Mouse (Mus musculus) lung, embryonic 16.5 days (tissue): ENCODE results near the gene Gm45753. TPM values are rescaled to one million over a fixed set of nuclear protein-coding genes. Genes with fewer than 3 reads are reported as not detected.
A peak's percentile ranks its signal among the peaks of the same experiment; 100 is the strongest.

Experiments used
- ATAC-seq: fragments of 200-750 bp; cut with Nextera tagmentation; 2 replicates; pipeline ENCODE4 v1.8.0; 2017; ENCODE audit warnings: low read depth, mild to moderate bottlenecking, moderate library complexity
- H3K27ac ChIP-seq: fragments of 300-500 bp; sonication (generic); 2 replicates; pipeline ENCODE4 v1.5.1; 2014; ENCODE audit warnings: mild to moderate bottlenecking, control low read depth, low read length
- H3K27me3 ChIP-seq: fragments of 300-500 bp; sonication (generic); 2 replicates; pipeline ENCODE4 v1.6.1; 2014; ENCODE audit warnings: low read depth, low read length, mixed read lengths; ENCODE audit not compliant: control insufficient read depth, insufficient read depth
- H3K36me3 ChIP-seq: fragments of 300-500 bp; sonication (generic); 2 replicates; pipeline ENCODE4 v1.6.1; 2014; ENCODE audit warnings: low read length; ENCODE audit not compliant: control insufficient read depth, insufficient read depth
- H3K4me1 ChIP-seq: fragments of 300-500 bp; sonication (generic); replicated peaks from 2 replicates; pipeline ENCODE4 v1.6.1; 2014; ENCODE audit warnings: low read length, mixed read lengths; ENCODE audit not compliant: control insufficient read depth, insufficient read depth
- H3K4me2 ChIP-seq: fragments of 300-500 bp; sonication (generic); 2 replicates; pipeline ENCODE4 v1.6.1; 2014; ENCODE audit warnings: low read depth, low read length, control low read depth
- H3K4me3 ChIP-seq: fragments of 300-500 bp; sonication (generic); 2 replicates; pipeline ENCODE4 v1.5.1; 2014; ENCODE audit warnings: mild to moderate bottlenecking, low read length, control low read depth
- H3K9ac ChIP-seq: fragments of 300-500 bp; sonication (generic); 2 replicates; pipeline ENCODE4 v1.6.1; 2014; ENCODE audit warnings: low read length, control low read depth
- H3K9me3 ChIP-seq: fragments of 300-500 bp; sonication (generic); 2 replicates; pipeline ENCODE4 v1.6.1; 2016; ENCODE audit warnings: low read length; ENCODE audit not compliant: control insufficient read depth
- WGBS: fragments of 180-500 bp; shearing (Covaris S2); extraction: QIAGEN DNeasy Blood & Tissue Kit; methylation state at CpG from one replicate; pipeline ENCODE4 v1.1.7; 2014; 5-methylcytosine and 5-hydroxymethylcytosine counted together
- polyA plus RNA-seq: library from polyadenylated mRNA; unstranded; fragments of >200 nt; fragmentation: Nextera tagmentation; extraction: Ambion mirVana; gene quantifications from 2 replicates; pipeline ENCODE4 v1.2.1, GENCODE M21; 2015

Gm45753 gene
- polyA plus RNA-seq, 1 experiment from 2014 or later, result not detected

GRCm38 (mm10) chr8:45246307-45246706, 62.0 kb downstream of the Gm45753 start:
- Histone ChIP-seq H3K9me3 (no peaks in the 10 kb centered on the region), H3K27ac (no peak overlapping the region), H3K9ac (no peak overlapping the region), H3K4me3 (no peak overlapping the region), H3K27me3 (no peaks in the 10 kb centered on the region), H3K36me3 (no peaks in the 10 kb centered on the region), H3K4me1 (no peaks in the 10 kb centered on the region), H3K4me2 (no peak overlapping the region)
- 69% methylated on average over 7 of the region's 7 CpGs for WGBS
- ATAC-seq, result no peak

- H3K9me3 ChIP-seq, result no peaks in the 10 kb centered on the region
Observed at GRCm38 (mm10) chr8:45239363-45239762, 68.9 kb downstream of the Gm45753 start.

GRCm38 (mm10) chr8:45238282-45238681, 70.0 kb downstream of the Gm45753 start:
- no peak overlapping the region for H3K27ac ChIP-seq
- no peaks in the 10 kb centered on the region for H3K4me1 ChIP-seq
- H3K36me3 ChIP-seq, result no peaks in the 10 kb centered on the region
- no peak overlapping the region for H3K9ac ChIP-seq
- ATAC-seq, result 0 out of 2 replicates have a peak, but pooled peaks have one; percentile 26
- no peak overlapping the region for H3K4me2 ChIP-seq
- no peaks in the 10 kb centered on the region; the same call in 1 of the 2 replicates for H3K27me3 ChIP-seq
- no peaks in the 10 kb centered on the region for H3K9me3 ChIP-seq
- H3K4me3 ChIP-seq, result no peak overlapping the region
- WGBS, result 24% methylated on average over 3 of the region's 3 CpGs

More at GRCm38 (mm10) chr8:45239363-45239762, 68.9 kb downstream of the Gm45753 start:
- H3K9ac ChIP-seq, result no peak overlapping the region
- ATAC-seq, result no peak
- no peaks in the 10 kb centered on the region for H3K36me3 ChIP-seq
- no peak overlapping the region for H3K4me2 ChIP-seq
- no peaks in the 10 kb centered on the region; the same call in 1 of the 2 replicates for H3K27me3 ChIP-seq
- no peak overlapping the region for H3K27ac ChIP-seq
- no peaks in the 10 kb centered on the region for H3K4me1 ChIP-seq
- H3K4me3 ChIP-seq, result no peak overlapping the region
- 76% methylated on average over 8 of the region's 8 CpGs for WGBS

GRCm38 (mm10) chr8:45236164-45236912, 71.9 kb downstream of the Gm45753 start:
- no peak overlapping the region for H3K4me3 ChIP-seq
- no peak overlapping the region for H3K4me2 ChIP-seq
- H3K4me1 ChIP-seq, result no peaks in the 10 kb centered on the region
- 21% methylated on average over 14 of the region's 14 CpGs for WGBS
- H3K27ac ChIP-seq, result no peak overlapping the region
- H3K9me3 ChIP-seq, result no peaks in the 10 kb centered on the region
- H3K9ac ChIP-seq, result no peak overlapping the region
- no peaks in the 10 kb centered on the region for H3K36me3 ChIP-seq
- no peaks in the 10 kb centered on the region; the same call in 1 of the 2 replicates for H3K27me3 ChIP-seq
- peak; percentile 60; the same call in 1 of the 2 replicates for ATAC-seq

GRCm38 (mm10) chr8:45235228-45235627, 73.0 kb downstream of the Gm45753 start:
- Histone ChIP-seq H3K9ac (no peak overlapping the region), H3K4me3 (no peak overlapping the region), H3K27me3 (no peaks in the 10 kb centered on the region; the same call in 1 of the 2 replicates), H3K4me1 (no peaks in the 10 kb centered on the region), H3K27ac (no peak overlapping the region), H3K36me3 (no peaks in the 10 kb centered on the region), H3K9me3 (no peaks in the 10 kb centered on the region), H3K4me2 (no peak overlapping the region)
- 79% methylated on average over 6 of the region's 6 CpGs for WGBS
- ATAC-seq, result no peak

- H3K4me3 ChIP-seq, result no peak overlapping the region
- 51% methylated on average over 3 of the region's 3 CpGs for WGBS
- H3K36me3 ChIP-seq, result no peaks in the 10 kb centered on the region
- H3K27me3 ChIP-seq, result no peaks in the 10 kb centered on the region; the same call in 1 of the 2 replicates
- no peak overlapping the region for H3K27ac ChIP-seq
- H3K4me1 ChIP-seq, result no peaks in the 10 kb centered on the region
- H3K4me2 ChIP-seq, result no peak overlapping the region
- no peak overlapping the region for H3K9ac ChIP-seq
- no peaks in the 10 kb centered on the region for H3K9me3 ChIP-seq
- ATAC-seq, result no peak
Observed at GRCm38 (mm10) chr8:45233256-45233655, 75.0 kb downstream of the Gm45753 start.

Other genes with a start within 250 kb of the Gm45753 start
- not detected in 2 replicates for gene Mtnr1a, start 239.3 kb downstream of the Gm45753 start, polyA plus RNA-seq
- 0.16 and 0.73 TPM in 2 replicates for gene F11, start 46.4 kb downstream of the Gm45753 start, polyA plus RNA-seq
- gene Klkb1, start 13.6 kb downstream of the Gm45753 start, polyA plus RNA-seq, result 0.03 and 0.39 TPM in 2 replicates
- gene Cyp4v3, start 24.8 kb upstream of the Gm45753 start, polyA plus RNA-seq, result 1.4 and 1.9 TPM in 2 replicates
- gene Fam149a, start 73.8 kb upstream of the Gm45753 start, polyA plus RNA-seq, result 8.7 and 9.8 TPM in 2 replicates
- 2.7 and 4.7 TPM in 2 replicates for gene Tlr3, start 102.6 kb upstream of the Gm45753 start, polyA plus RNA-seq
- 19.2 and 23.9 TPM in 2 replicates for gene Sorbs2, start 199.3 kb upstream of the Gm45753 start, polyA plus RNA-seq